Mouse (Mus musculus) kidney, adult 18-20 months (tissue): ENCODE measurements around the gene Hnrnph1.

Experiments used
- DNase-seq: peaks from one replicate; pipeline ENCODE4 v3.0.0; 2021

Hnrnph1 gene

GRCm38 (mm10) chr11:50373621-50374020 is 3.2 kb upstream of the Hnrnph1 start:
- no peak for DNase-seq

- DNase-seq: no peak
These were observed 2.3 kb upstream of the Hnrnph1 start for GRCm38 (mm10) chr11:50374286-50375015.

- no peak for DNase-seq
These were observed 1.4 kb upstream of the Hnrnph1 start for GRCm38 (mm10) chr11:50375421-50375820.

- DNase-seq: no peak
These were observed 517 bp upstream of the Hnrnph1 start for GRCm38 (mm10) chr11:50376156-50376790.

GRCm38 (mm10) chr11:50377892-50378684 is 1.3 kb downstream of the Hnrnph1 start:
- DNase-seq: peak; percentile 89

GRCm38 (mm10) chr11:50379023-50379752 is 2.4 kb downstream of the Hnrnph1 start:
- DNase-seq: no peak

- DNase-seq: no peak
These were observed 4.5 kb downstream of the Hnrnph1 start for GRCm38 (mm10) chr11:50381311-50381710.

GRCm38 (mm10) chr11:50387167-50387679 is 10.4 kb downstream of the Hnrnph1 start:
- DNase-seq: no peak

- no peak for DNase-seq
These were observed 10.9 kb downstream of the Hnrnph1 start for GRCm38 (mm10) chr11:50387697-50388096.

- no peak for DNase-seq
These were observed 11.6 kb downstream of the Hnrnph1 start for GRCm38 (mm10) chr11:50388217-50388929.

GRCm38 (mm10) chr11:50389011-50389410 is 12.2 kb downstream of the Hnrnph1 start:
- no peak for DNase-seq

- DNase-seq: no peak
These were observed 12.8 kb downstream of the Hnrnph1 start for GRCm38 (mm10) chr11:50389616-50390015.

GRCm38 (mm10) chr11:50391272-50391960 is 14.6 kb downstream of the Hnrnph1 start:
- DNase-seq: no peak

- DNase-seq: no peak
These were observed 16.5 kb downstream of the Hnrnph1 start for GRCm38 (mm10) chr11:50393306-50393705.

- no peak for DNase-seq
These were observed 17.9 kb downstream of the Hnrnph1 start for GRCm38 (mm10) chr11:50394731-50395130.

GRCm38 (mm10) chr11:50396766-50397307 is 20.0 kb downstream of the Hnrnph1 start:
- DNase-seq: no peak

GRCm38 (mm10) chr11:50397316-50397715 is 20.5 kb downstream of the Hnrnph1 start:
- no peak for DNase-seq

- DNase-seq: no peak
These were observed 22.0 kb downstream of the Hnrnph1 start for GRCm38 (mm10) chr11:50398803-50399202.

- peak; percentile 29 for DNase-seq
These were observed 25.7 kb downstream of the Hnrnph1 start for GRCm38 (mm10) chr11:50402481-50402880.

- peak; percentile 67 for DNase-seq
These were observed 26.7 kb downstream of the Hnrnph1 start for GRCm38 (mm10) chr11:50403367-50404014.

GRCm38 (mm10) chr11:50407235-50407634 is 30.4 kb downstream of the Hnrnph1 start:
- no peak for DNase-seq
